Mouse (Mus musculus) intestine, embryonic 16.5 days (tissue): ENCODE data around the gene Mdfi. TPM values are rescaled to one million over a fixed set of nuclear protein-coding genes. Genes with fewer than 3 reads are reported as not detected.

Experiments
- ATAC-seq: fragments of 200-750 bp; cut with Nextera tagmentation; 2 replicates; pipeline ENCODE4 v1.8.0; 2017; ENCODE audit warnings: moderate TSS enrichment, moderate library complexity
- H3K27ac ChIP-seq: fragments of 300-500 bp; sonication (generic); 2 replicates; pipeline ENCODE4 v1.5.1; 2014; ENCODE audit warnings: mild to moderate bottlenecking, low read length
- H3K27me3 ChIP-seq: fragments of 300-500 bp; sonication (generic); replicated peaks from 2 replicates; pipeline ENCODE4 v1.6.1; 2014; ENCODE audit warnings: low read length, control low read depth, mixed read lengths; ENCODE audit not compliant: control insufficient read depth, insufficient read depth
- H3K36me3 ChIP-seq: fragments of 300-500 bp; sonication (generic); 2 replicates; pipeline ENCODE4 v1.6.1; 2014; ENCODE audit warnings: low read length, control low read depth; ENCODE audit not compliant: control insufficient read depth, insufficient read depth
- H3K4me1 ChIP-seq: fragments of 300-500 bp; sonication (generic); 2 replicates; pipeline ENCODE4 v1.6.1; 2014; ENCODE audit warnings: low read length, control low read depth, mixed read lengths; ENCODE audit not compliant: control insufficient read depth, insufficient read depth
- H3K4me2 ChIP-seq: fragments of 300-500 bp; sonication (generic); 2 replicates; pipeline ENCODE4 v1.6.1; 2014; ENCODE audit warnings: low read depth, low read length, control low read depth
- H3K4me3 ChIP-seq: fragments of 300-500 bp; sonication (generic); 2 replicates; pipeline ENCODE4 v1.5.1; 2014; ENCODE audit warnings: mild to moderate bottlenecking, low read length
- H3K9ac ChIP-seq: fragments of 300-500 bp; sonication (generic); 2 replicates; pipeline ENCODE4 v1.6.1; 2014; ENCODE audit warnings: low read depth, low read length
- H3K9me3 ChIP-seq: fragments of 300-500 bp; sonication (generic); 2 replicates; pipeline ENCODE4 v1.6.1; 2016; ENCODE audit warnings: low read length, control low read depth; ENCODE audit not compliant: control insufficient read depth
- WGBS: fragments of 180-500 bp; shearing (Covaris S2); extraction: QIAGEN DNeasy Blood & Tissue Kit; methylation state at CpG from one replicate; pipeline ENCODE4 v1.1.7; 2014; 5-methylcytosine and 5-hydroxymethylcytosine counted together
- polyA plus RNA-seq: library from polyadenylated mRNA; unstranded; fragments of >200 nt; fragmentation: Nextera tagmentation; extraction: Ambion mirVana; gene quantifications from 2 replicates; pipeline ENCODE4 v1.2.1, GENCODE M21; 2015

Mdfi gene
- polyA plus RNA-seq, 1 experiment from 2014 or later, result 8.8 TPM

- Histone ChIP-seq H3K27me3 (no peaks in the 10 kb centered on the region), H3K9ac (no peak overlapping the region), H3K9me3 (peaks cover 4% of the 10 kb centered on the region; the same call in 1 of the 2 replicates), H3K4me2 (no peak overlapping the region), H3K36me3 (no peaks in the 10 kb centered on the region), H3K4me1 (peaks cover 8% of the 10 kb centered on the region), H3K27ac (no peak overlapping the region), H3K4me3 (no peak overlapping the region)
- 60% methylated on average over 4 of the region's 4 CpGs for WGBS
- no peak for ATAC-seq
These were observed 37.5 kb downstream of the Mdfi start for GRCm38 (mm10) chr17:47796968-47797367.

- H3K4me1 ChIP-seq, result peaks cover 8% of the 10 kb centered on the region
- no peak overlapping the region for H3K4me2 ChIP-seq
- H3K27me3 ChIP-seq, result no peaks in the 10 kb centered on the region
- no peak overlapping the region for H3K27ac ChIP-seq
- H3K9me3 ChIP-seq, result peaks cover 4% of the 10 kb centered on the region; the same call in 1 of the 2 replicates
- H3K36me3 ChIP-seq, result no peaks in the 10 kb centered on the region
- no peak overlapping the region for H3K9ac ChIP-seq
- WGBS, result 67% methylated on average over 16 of the region's 16 CpGs
- ATAC-seq, result no peak
- no peak overlapping the region for H3K4me3 ChIP-seq
These were observed 38.2 kb downstream of the Mdfi start for GRCm38 (mm10) chr17:47796156-47796816.

GRCm38 (mm10) chr17:47795446-47795845 lies 39.0 kb downstream of the Mdfi start:
- no peaks in the 10 kb centered on the region for H3K27me3 ChIP-seq
- H3K4me1 ChIP-seq, result peaks cover 8% of the 10 kb centered on the region
- 0 out of 2 replicates have a peak, but pooled peaks have one; percentile 24 for ATAC-seq
- H3K4me3 ChIP-seq, result no peak overlapping the region
- H3K9me3 ChIP-seq, result peaks cover 4% of the 10 kb centered on the region; the same call in 1 of the 2 replicates
- H3K27ac ChIP-seq, result no peak overlapping the region
- H3K36me3 ChIP-seq, result no peaks in the 10 kb centered on the region
- WGBS, result 66% methylated on average over 3 of the region's 3 CpGs
- H3K4me2 ChIP-seq, result no peak overlapping the region
- no peak overlapping the region for H3K9ac ChIP-seq

GRCm38 (mm10) chr17:47793377-47793776 lies 41.1 kb downstream of the Mdfi start:
- H3K9me3 ChIP-seq, result peaks cover 4% of the 10 kb centered on the region; the same call in 1 of the 2 replicates
- H3K9ac ChIP-seq, result no peak overlapping the region
- 11% methylated on average over 9 of the region's 9 CpGs for WGBS
- no peak overlapping the region for H3K27ac ChIP-seq
- ATAC-seq, result peak; percentile 79
- H3K4me2 ChIP-seq, result no peak overlapping the region
- no peaks in the 10 kb centered on the region for H3K27me3 ChIP-seq
- H3K4me3 ChIP-seq, result no peak overlapping the region
- H3K36me3 ChIP-seq, result no peaks in the 10 kb centered on the region
- H3K4me1 ChIP-seq, result peaks cover 12% of the 10 kb centered on the region

GRCm38 (mm10) chr17:47792098-47792863 lies 42.2 kb downstream of the Mdfi start:
- H3K27me3 ChIP-seq, result no peaks in the 10 kb centered on the region
- peak; percentile 36 for ATAC-seq
- no peak overlapping the region for H3K4me3 ChIP-seq
- H3K36me3 ChIP-seq, result no peaks in the 10 kb centered on the region
- H3K9me3 ChIP-seq, result peaks cover 4% of the 10 kb centered on the region; the same call in 1 of the 2 replicates
- peaks cover 21% of the 10 kb centered on the region for H3K4me1 ChIP-seq
- H3K9ac ChIP-seq, result peak overlapping the region; percentile 29; the same call in 1 of the 2 replicates
- 25% methylated on average over 15 of the region's 15 CpGs for WGBS
- H3K27ac ChIP-seq, result no peak overlapping the region
- H3K4me2 ChIP-seq, result no peak overlapping the region

- Histone ChIP-seq H3K9me3 (no peaks in the 10 kb centered on the region), H3K27me3 (no peaks in the 10 kb centered on the region), H3K27ac (no peak overlapping the region), H3K4me1 (peaks cover 26% of the 10 kb centered on the region), H3K4me2 (no peak overlapping the region), H3K9ac (no peak overlapping the region), H3K4me3 (no peak overlapping the region), H3K36me3 (no peaks in the 10 kb centered on the region)
- ATAC-seq, result no peak
- 74% methylated on average over 6 of the region's 6 CpGs for WGBS
These were observed 45.5 kb downstream of the Mdfi start for GRCm38 (mm10) chr17:47788996-47789395.

GRCm38 (mm10) chr17:47788306-47788705 lies 46.2 kb downstream of the Mdfi start:
- H3K4me2 ChIP-seq, result no peak overlapping the region
- H3K4me3 ChIP-seq, result no peak overlapping the region
- peaks cover 26% of the 10 kb centered on the region for H3K4me1 ChIP-seq
- H3K27ac ChIP-seq, result no peak overlapping the region
- no peak for ATAC-seq
- no peaks in the 10 kb centered on the region for H3K27me3 ChIP-seq
- H3K9ac ChIP-seq, result no peak overlapping the region
- 11% methylated on average over 4 of the region's 4 CpGs for WGBS
- no peaks in the 10 kb centered on the region for H3K9me3 ChIP-seq
- H3K36me3 ChIP-seq, result no peaks in the 10 kb centered on the region

- no peaks in the 10 kb centered on the region for H3K36me3 ChIP-seq
These were observed 46.9 kb downstream of the Mdfi start for GRCm38 (mm10) chr17:47787632-47788031.

GRCm38 (mm10) chr17:47784411-47784810 lies 50.1 kb downstream of the Mdfi start:
- WGBS, result 80% methylated on average over 6 of the region's 6 CpGs
- no peak for ATAC-seq
- no peaks in the 10 kb centered on the region for H3K27me3 ChIP-seq
- no peaks in the 10 kb centered on the region for H3K36me3 ChIP-seq
- H3K9me3 ChIP-seq, result no peaks in the 10 kb centered on the region
- no peak overlapping the region for H3K4me2 ChIP-seq
- no peak overlapping the region for H3K27ac ChIP-seq
- no peak overlapping the region for H3K4me3 ChIP-seq
- no peak overlapping the region for H3K9ac ChIP-seq
- H3K4me1 ChIP-seq, result peaks cover 25% of the 10 kb centered on the region

More at GRCm38 (mm10) chr17:47787632-47788031, 46.9 kb downstream of the Mdfi start:
- H3K27me3 ChIP-seq, result no peaks in the 10 kb centered on the region
- H3K4me3 ChIP-seq, result no peak overlapping the region
- no peak overlapping the region for H3K27ac ChIP-seq
- H3K9me3 ChIP-seq, result no peaks in the 10 kb centered on the region
- H3K9ac ChIP-seq, result peak overlapping the region; percentile 36; the same call in 1 of the 2 replicates
- H3K4me1 ChIP-seq, result peaks cover 24% of the 10 kb centered on the region
- WGBS, result 51% methylated on average over 8 of the region's 8 CpGs
- ATAC-seq, result no peak
- H3K4me2 ChIP-seq, result no peak overlapping the region
